Mouse (Mus musculus): ENCODE data around the gene Aifm3. TPM values are rescaled to one million over a fixed set of nuclear protein-coding genes. Genes with fewer than 3 reads are reported as not detected.
"Not testable (repeated sequence)": the region's sequence is repeated elsewhere in the genome, so short reads cannot be mapped to it uniquely, and the experiment has no call there.

Gene Aifm3
- total RNA-seq, 2 experiments from 2014 or later: 0.43 TPM; not detected in 1

GRCm38 (mm10) chr16:17499249-17499883 lies 10.0 kb downstream of the Aifm3 start:
- DNase-seq (ENCODE audit: low spot score): no peak

DNA sequence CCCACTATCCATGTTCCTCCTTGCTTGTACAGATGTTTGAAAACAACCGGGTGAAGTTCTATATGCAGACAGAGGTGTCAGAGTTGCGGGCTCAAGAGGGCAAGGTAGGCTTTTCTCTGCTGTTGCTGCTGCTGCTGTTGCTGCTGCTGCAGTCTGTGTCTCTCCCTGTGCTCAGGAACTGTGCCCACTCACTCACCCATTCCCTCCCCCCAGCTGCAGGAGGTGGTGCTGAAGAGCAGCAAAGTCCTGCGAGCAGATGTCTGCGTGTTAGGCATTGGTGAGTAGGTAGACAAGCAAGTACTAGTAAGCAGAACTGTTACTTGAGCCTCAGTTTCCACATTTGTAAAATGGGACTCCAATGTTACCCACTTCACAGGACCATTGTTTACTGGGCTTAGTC lies 13.3 kb downstream of the Aifm3 start:
- no peak for DNase-seq (ENCODE audit: low spot score)

DNA sequence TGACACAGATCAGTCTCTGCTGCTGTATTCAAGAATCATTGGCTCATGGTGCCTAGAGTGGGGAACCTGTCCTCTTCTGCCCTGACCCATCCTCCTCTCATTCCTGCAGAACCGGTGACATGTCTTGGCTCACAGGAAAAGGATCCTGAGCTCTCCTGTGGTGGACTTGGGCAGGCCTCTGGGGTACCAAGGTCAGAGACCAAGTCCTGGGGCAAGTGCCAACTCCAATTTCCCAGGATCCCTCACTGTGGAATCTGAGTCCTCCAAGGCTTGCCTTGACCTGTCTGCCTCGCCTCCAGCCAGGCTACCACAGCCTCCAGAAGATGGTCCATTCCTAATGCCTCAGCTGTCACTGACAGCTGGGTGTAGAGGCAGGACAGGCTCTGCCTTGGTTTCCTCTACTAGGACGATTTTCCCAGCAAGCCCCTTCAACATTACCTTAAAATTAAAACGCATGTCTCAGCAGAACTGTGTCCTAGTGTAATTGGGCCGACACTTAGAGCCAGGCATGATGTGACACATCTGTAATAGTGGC lies 17.7 kb downstream of the Aifm3 start:
- no peak for DNase-seq (ENCODE audit: low spot score)

DNA sequence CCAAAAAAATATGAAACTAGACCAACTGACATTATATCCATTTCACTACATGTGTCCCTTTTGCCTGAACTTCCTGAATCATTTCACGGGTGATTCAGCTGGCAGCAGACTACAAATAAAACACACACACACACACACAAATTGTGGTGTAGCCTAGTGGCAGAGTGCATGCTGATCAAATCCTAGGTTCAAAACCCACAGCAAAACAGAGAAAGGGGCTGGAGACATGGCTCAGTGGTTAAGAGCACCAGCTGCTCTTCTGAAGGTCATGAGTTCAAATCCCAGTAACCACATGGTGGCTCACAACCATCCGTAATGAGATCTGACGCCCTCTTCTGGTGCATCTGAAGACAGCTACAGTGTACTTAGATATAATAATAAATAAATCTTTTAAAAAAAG lies 18.6 kb downstream of the Aifm3 start:
- DNase-seq (ENCODE audit: low spot score): not testable (repeated sequence)

DNA sequence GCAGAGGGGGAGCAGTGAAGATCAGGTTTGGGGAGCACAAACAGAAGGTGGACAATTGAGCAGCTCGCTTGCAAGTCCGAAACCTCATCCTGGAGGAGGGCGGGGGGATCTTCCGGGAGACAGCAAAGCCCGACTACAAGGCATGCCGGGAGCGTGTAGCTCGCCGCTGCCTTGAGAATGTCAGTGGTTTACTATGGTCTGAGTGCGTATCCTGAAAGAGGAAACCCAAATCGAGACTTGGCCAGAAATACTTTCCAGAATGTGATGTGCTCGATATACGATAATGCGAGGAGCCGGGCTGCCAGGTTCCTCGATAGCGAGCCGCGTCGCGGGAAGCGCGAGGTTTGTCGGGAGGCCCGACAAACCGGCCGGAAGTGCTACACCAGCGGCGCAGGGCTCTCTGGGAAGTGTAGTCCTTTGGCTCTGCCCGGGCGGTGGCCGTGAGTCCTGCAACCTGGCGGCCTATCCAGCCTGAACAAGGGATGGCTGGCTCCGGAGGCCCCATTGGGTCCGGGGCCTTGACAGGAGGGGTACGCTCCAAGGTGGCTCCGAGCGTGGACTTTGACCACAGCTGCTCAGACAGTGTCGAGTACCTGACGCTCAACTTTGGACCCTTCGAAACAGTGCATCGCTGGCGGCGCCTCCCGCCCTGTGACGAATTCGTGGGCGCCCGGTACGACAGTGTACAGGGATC lies 19.3 kb downstream of the Aifm3 start, which contains the start of gene Lztr1:
TSS of gene Lztr1 (plus strand) at position 143 of the 694 bp plus-strand sequence.
- peak; percentile 88 for DNase-seq (ENCODE audit: low spot score)

- no peak for DNase-seq (ENCODE audit: low spot score)
Observed at GRCm38 (mm10) chr16:17509240-17509597, 19.8 kb downstream of the Aifm3 start.

GRCm38 (mm10) chr16:17510143-17510542 lies 20.7 kb downstream of the Aifm3 start:
- no peak for DNase-seq (ENCODE audit: low spot score)

DNA sequence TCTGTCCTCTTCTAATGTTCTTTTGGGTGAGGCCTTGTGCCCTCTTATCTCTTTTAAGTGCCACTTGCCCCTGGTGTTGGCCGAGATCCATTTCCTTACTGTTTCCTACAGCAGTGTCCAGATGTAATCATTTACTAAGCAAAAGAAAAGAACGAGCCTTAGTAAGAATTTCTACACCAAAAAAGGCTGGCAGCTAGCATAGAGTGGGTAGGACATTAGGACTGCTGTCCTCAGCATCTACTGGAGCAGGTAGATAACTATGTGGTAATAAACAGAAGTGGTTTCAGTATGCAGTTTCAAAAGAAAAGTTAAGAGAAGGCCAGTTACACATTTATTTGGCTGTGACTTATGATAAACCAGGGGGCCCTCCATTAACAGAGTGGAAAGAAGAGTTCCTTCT lies 21.3 kb downstream of the Aifm3 start:
- no peak for DNase-seq (ENCODE audit: low spot score)

DNA sequence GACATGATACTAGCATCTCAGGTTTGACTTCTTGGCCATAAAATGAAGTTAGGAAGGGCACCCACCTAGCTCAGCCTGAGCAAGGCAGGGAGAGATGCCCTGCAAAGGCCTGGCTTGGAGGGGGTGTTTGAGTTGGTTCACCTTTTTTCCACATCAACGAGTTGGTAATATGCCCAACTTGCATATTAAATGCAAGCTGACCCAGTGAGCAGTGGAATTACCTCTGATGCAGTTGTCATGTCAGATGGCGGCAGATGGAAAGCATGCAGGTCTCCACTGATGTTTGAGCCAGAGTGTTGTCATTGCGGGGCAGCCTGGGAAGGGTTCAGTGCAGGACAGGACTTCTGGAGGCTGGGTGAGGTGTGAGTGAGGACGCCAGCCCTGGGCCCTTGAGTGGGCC lies 22.0 kb downstream of the Aifm3 start:
- no peak for DNase-seq (ENCODE audit: low spot score)

DNA sequence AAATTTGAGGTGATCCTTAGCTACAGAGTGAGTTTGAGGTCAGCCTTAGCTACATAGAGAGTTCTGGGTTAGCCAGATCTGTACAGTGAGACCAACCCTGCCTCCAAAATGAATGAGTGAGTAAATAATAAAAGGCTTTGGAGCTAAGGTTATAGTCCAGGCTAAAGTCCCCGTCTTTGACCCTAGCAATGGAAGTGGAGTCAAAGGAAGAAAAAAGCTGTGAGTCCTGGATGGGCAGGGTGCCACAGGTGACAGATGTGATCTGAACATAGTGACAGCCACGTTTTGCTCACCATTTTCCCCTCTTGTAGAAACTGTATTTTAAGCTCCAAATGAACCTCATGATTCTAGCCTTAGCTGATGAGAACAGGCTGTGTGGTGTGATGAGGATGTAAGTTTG lies 29.5 kb downstream of the Aifm3 start:
- DNase-seq (ENCODE audit: low spot score): no peak

- DNase-seq (ENCODE audit: low spot score): no peak
Observed at GRCm38 (mm10) chr16:17524156-17524555, 34.7 kb downstream of the Aifm3 start.

DNA sequence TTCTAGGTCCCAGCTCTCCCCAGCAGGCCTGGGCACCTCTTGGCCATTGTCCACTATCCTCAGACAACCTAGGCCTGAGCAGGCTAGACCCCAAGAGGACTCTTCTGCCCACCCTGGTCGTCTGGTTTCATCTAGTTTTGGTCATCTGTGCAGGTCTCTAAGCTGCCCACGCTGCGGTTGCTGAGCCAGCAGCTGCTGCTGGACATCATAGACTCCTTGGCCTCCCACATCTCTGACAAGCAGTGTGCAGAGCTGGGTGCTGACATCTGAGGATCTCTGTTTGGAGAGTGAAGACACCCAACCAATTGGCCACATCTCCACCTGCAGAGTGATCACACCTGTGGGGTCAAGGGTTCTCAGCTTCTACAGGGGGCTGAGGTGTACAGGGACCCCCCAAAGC lies 36.1 kb downstream of the Aifm3 start:
- DNase-seq (ENCODE audit: low spot score): no peak

DNA sequence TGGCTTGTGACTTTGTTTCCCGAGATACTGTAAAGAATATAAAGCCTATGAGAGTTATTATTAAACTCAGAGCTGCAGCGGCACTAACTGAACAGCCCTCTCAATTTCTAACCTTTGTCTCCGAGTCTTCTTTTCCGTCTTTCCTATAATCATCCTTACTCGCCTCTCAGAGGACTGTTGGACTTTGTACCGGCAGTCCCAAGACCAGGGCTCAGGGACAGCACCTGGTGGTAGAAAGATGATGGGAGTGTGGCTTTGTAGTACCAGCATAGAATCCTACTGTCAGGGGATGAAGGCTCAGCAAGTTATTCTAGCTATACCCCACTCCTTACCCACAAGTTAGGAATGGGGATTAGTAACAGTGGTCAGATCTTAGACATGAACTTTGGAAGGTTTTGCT lies 36.8 kb downstream of the Aifm3 start:
- no peak for DNase-seq (ENCODE audit: low spot score)

DNA sequence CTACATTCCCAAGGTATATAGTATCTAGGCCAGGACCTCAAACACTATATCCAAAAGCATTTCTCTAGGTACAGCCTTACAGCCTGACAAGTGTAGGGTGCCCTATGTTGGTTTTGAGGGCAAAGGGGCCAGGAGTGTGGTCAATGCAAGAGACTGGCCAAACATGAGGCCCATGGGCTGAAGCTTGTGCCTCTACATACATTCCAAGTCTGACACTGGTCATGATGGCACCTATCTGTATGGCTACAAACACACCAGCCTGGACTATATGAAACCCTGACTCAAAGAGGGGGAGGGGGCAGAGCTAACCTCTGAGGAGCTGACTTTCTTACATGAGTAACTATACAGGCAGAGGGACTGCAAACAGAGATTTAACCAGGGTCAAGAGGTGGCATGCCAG lies 38.2 kb downstream of the Aifm3 start:
- DNase-seq (ENCODE audit: low spot score): no peak

GRCm38 (mm10) chr16:17528276-17528675 lies 38.9 kb downstream of the Aifm3 start:
- DNase-seq (ENCODE audit: low spot score): no peak

- no peak for DNase-seq (ENCODE audit: low spot score)
Observed at GRCm38 (mm10) chr16:17529981-17530586, 40.7 kb downstream of the Aifm3 start.

GRCm38 (mm10) chr16:17530640-17531288 lies 41.4 kb downstream of the Aifm3 start, which contains the start of gene Thap7:
Thap7 (minus strand) TSS chr16:17531136.
- DNase-seq (ENCODE audit: low spot score): peak; percentile 98

GRCm38 (mm10) chr16:17532271-17532670 lies 42.9 kb downstream of the Aifm3 start:
- DNase-seq (ENCODE audit: low spot score): no peak

DNA sequence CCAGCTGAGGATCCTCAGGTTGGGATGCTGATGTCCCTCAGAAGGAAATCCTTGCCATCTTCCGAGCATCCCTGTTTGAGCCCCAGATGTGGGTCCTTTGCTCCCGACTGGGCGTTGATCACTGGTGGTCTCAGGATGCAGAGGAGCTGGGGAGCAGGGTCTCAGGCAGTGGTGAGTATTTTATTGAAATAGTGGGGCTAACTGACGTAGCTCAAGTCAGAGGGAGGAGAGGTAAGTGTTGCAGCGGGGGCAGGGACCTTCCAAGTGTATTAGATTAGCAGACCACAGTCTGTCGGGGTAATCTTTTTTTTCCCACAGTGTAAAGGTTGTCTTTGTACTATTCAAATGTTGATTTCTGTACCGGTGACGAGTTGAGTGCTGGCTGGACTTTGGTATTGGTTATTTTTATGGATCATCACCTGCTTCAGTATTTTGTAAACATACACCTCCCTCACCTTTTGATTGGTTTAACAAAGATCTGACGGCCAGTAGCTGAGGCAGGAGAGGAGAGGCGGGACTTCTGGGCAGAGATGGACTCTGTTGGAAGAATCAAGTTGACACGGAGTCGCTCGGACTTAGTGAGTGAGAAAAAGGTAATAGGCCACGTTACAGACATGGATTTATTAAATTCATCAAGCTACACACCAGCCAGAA lies 43.4 kb downstream of the Aifm3 start:
- DNase-seq (ENCODE audit: low spot score): no peak

DNA sequence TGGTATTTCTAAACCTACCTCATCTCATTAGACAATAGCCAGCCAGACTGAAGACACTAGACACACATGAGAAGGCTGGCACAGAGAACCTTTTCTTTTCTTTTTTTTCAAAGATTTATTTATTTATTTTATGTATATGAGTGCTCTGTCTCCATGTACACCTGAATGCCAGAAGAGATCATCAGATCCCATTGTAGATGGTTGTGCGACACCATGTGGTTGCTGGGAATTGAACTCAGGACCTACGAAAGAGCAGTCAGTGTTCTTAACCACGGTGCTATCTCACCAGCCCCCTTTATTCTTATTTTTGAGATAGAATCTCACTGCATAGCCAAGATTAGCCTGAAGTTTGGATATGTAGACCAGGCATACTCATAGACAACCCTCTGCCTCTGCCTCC lies 47.2 kb downstream of the Aifm3 start:
- no peak for DNase-seq (ENCODE audit: low spot score)

GRCm38 (mm10) chr16:17542632-17543031 lies 53.2 kb downstream of the Aifm3 start:
- DNase-seq (ENCODE audit: low spot score): no peak

DNA sequence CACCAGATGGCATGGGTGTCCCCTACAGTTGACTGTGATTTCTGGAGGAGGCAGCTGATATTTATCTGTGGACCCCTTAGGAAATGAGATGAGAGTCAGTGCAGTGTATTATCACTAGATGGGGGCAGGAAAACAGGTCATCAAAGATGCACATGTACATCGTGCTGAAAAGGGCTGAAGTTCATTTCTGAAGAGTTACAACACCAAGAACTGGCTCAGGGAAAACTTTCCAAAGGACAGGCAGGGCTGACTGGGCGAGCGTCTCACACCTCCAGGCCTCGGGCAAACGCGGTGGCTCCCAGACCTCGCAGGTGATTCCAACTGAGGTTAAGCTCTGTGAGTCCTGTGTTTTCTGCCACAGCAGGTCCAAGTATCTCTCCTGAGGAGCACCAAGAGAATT lies 63.4 kb downstream of the Aifm3 start:
- DNase-seq (ENCODE audit: low spot score): no peak

Data from gastrocnemius, adult 18-20 months (tissue).